Mouse (Mus musculus): ENCODE results near the gene Rab8b. TPM values are rescaled to one million over a fixed set of nuclear protein-coding genes. Genes with fewer than 3 reads are reported as not detected.
"Not testable (repeated sequence)": the region's sequence is repeated elsewhere in the genome, so short reads cannot be mapped to it uniquely, and the experiment has no call there.

Rab8b gene
- polyA plus RNA-seq, 1 experiment from 2014 or later = 38.2 TPM

DNA sequence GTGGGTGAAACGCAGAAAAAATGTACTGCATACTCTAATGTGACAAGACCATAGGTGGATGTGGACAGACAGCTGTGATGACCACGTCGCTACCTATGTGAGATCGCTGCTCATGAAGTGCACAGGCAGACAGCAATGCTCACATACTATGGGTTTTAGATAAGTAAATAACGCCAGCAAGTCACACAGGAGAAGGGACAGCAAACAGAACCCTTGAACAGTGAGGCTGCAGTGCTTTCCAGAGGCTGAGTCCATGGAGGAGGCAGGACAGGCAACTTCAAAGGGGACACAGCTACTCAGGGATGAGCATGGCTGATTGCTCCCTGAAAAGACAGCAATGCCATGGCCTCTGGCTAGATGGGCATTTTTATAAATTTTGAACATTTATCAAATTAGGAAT is 72.7 kb downstream of the Rab8b start:
- H3K4me3 ChIP-seq (replicated peaks; ENCODE audit: low read length) = no peak overlapping the region
- no peaks in the 10 kb centered on the region for H3K4me1 ChIP-seq (replicated peaks; ENCODE audit: control insufficient read depth, insufficient read depth, low read length)
- no peak overlapping the region for H3K9ac ChIP-seq
- H3K9me3 ChIP-seq (ENCODE audit: control insufficient read depth, low read length) = no peaks in the 10 kb centered on the region
- no peaks in the 10 kb centered on the region for H3K27me3 ChIP-seq (ENCODE audit: control insufficient read depth, insufficient read depth, low read length)
- H3K4me2 ChIP-seq (replicated peaks) = no peak overlapping the region
- H3K27ac ChIP-seq = no peak overlapping the region
- DNase-seq (ENCODE audit: low spot score) = no peak
- H3K36me3 ChIP-seq (replicated peaks; ENCODE audit: control insufficient read depth, insufficient read depth) = peaks cover 34% of the 10 kb centered on the region
- ATAC-seq (ENCODE audit: low FRiP score) = no peak
- 97% methylated on average over 5 of the region's 5 CpGs for WGBS

DNA sequence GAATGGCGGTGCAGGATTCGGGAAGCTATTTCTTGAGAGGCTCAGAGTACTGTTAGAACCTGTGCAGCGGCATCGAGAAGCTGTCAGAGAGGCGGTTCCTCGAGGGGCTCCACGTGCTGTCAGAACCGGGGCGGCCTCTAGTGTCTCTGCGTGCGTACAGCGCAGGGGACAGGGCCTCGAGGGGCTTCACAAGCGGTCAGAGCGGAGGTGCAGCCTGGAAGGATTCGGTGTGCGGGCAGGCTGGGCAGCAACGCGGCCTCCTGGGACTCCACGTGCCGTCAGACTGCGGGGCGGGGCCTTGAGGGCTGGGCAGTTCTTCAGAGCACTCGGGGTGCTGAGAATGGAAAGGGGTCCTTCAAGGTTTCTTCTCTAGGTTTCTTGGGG is 84.4 kb downstream of the Rab8b start:
- peaks cover 17% of the 10 kb centered on the region for H3K4me1 ChIP-seq (replicated peaks; ENCODE audit: control insufficient read depth, insufficient read depth, low read length)
- peak overlapping the region; percentile 46 for H3K4me3 ChIP-seq (replicated peaks; ENCODE audit: low read length)
- no peak for DNase-seq (ENCODE audit: low spot score)
- H3K9me3 ChIP-seq (ENCODE audit: control insufficient read depth, low read length) = no peaks in the 10 kb centered on the region
- peak; percentile 81; the same call in 1 of the 2 replicates for ATAC-seq (ENCODE audit: low FRiP score)
- H3K27me3 ChIP-seq (ENCODE audit: control insufficient read depth, insufficient read depth, low read length) = 0 out of 2 replicates have a peak, but pooled peaks cover 5% of the 10 kb centered on the region
- WGBS = 0% methylated on average over 24 of the region's 24 CpGs
- peak overlapping the region; percentile 54 for H3K9ac ChIP-seq
- H3K4me2 ChIP-seq (replicated peaks) = peak overlapping the region; percentile 92
- no peaks in the 10 kb centered on the region; the same call in 1 of the 2 replicates for H3K36me3 ChIP-seq (replicated peaks; ENCODE audit: control insufficient read depth, insufficient read depth)
- no peak overlapping the region; the same call in 1 of the 2 replicates for H3K27ac ChIP-seq

DNA sequence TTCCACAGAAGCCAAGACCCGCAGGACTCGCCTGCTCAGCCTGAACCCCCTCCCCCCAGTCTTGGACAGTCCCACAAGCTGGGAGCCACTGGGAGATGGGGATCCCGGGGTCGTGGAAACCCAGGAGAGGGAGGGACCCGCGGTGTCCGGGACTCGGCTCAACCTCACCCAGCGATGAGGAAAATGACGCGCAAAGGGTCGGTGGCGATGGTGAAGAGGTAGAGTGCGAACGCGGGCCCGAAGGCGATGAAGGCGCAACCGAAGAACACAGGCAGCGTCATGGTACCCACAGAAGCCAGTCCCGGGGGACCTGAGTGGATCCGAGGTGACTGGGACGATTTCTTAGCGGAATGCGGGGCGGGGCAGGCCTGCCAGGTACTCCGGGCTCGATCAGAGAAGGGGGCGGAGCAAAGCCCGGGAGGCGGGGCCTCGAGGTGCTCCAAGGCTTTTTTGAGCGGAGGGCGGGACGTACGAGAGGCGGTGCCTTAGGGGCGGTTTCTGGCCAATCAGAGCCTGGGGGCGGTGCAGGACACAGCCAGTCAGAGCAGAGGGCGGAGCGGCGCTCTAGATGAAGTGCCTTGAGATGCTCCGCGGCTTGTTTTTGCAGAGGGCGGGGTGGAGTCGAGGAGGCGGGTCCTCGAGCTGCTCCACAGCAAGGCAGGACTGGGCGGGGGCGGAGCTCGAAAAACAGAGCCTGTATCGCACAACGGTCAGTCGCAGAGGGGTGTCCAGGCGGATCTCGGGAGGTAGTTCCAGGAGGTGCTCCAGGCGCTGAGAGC is 85.0 kb downstream of the Rab8b start, which contains the start of gene Aph1c:
Gene Aph1c, minus strand, starts transcription at position 409 of the 779 bp plus-strand sequence.
- Histone ChIP-seq H3K27ac (no peak within 1 kb of the TSS; the same call in 1 of the 2 replicates), H3K4me1 (replicated peaks; ENCODE audit: control insufficient read depth, insufficient read depth, low read length) (peaks cover 17% of the 10 kb centered on the region), H3K9me3 (ENCODE audit: control insufficient read depth, low read length) (no peaks in the 10 kb centered on the region), H3K9ac (peak within 1 kb of the TSS; percentile 54), H3K36me3 (replicated peaks; ENCODE audit: control insufficient read depth, insufficient read depth) (no peaks in the 10 kb centered on the region; the same call in 1 of the 2 replicates), H3K4me3 (replicated peaks; ENCODE audit: low read length) (peak within 1 kb of the TSS; percentile 46), H3K4me2 (replicated peaks) (peak within 1 kb of the TSS; percentile 92), H3K27me3 (ENCODE audit: control insufficient read depth, insufficient read depth, low read length) (0 out of 2 replicates have a peak, but pooled peaks cover 5% of the 10 kb centered on the region)
- WGBS = under 1% methylated on average over 58 of the region's 58 CpGs
- ATAC-seq (ENCODE audit: low FRiP score) (peak; percentile 99), DNase-seq (ENCODE audit: low spot score) (peak; percentile 98)

GRCm38 (mm10) chr9:66833851-66834250 is 85.6 kb downstream of the Rab8b start:
- Histone ChIP-seq H3K9ac (peak overlapping the region; percentile 51), H3K36me3 (replicated peaks; ENCODE audit: control insufficient read depth, insufficient read depth) (no peaks in the 10 kb centered on the region), H3K4me2 (replicated peaks) (peak overlapping the region; percentile 92), H3K27me3 (ENCODE audit: control insufficient read depth, insufficient read depth, low read length) (0 out of 2 replicates have a peak, but pooled peaks cover 5% of the 10 kb centered on the region), H3K9me3 (ENCODE audit: control insufficient read depth, low read length) (no peaks in the 10 kb centered on the region), H3K4me3 (replicated peaks; ENCODE audit: low read length) (peak overlapping the region; percentile 46), H3K27ac (no peak overlapping the region), H3K4me1 (replicated peaks; ENCODE audit: control insufficient read depth, insufficient read depth, low read length) (peaks cover 17% of the 10 kb centered on the region)
- WGBS = 21% methylated on average over 7 of the region's 7 CpGs
- DNase-seq (ENCODE audit: low spot score) = no peak
- ATAC-seq (ENCODE audit: low FRiP score) = no peak

DNA sequence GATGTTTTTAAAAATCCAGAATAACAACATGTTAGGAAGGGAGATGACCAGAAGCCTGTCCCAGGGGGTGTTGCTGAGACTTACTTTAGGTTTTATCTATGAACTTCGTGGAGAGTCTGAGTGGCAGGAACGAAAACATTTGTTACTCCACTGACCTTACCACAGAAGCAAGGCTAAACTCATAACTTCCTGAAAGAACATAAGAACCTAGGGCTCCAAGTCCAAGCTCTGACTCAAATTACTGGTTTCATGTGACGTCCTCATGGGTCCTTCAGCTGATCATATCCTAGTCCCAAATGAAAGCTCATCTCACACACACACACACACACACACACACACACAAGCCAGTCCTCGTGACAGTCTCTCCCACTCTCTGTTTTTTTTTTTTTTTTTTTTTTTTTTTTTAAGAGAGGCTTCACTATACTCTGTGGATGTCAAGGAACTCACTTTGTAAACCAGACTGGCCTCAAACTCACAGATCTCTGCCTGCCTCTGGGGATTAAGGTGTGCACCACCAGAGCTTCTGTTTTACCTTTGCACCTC is 87.0 kb downstream of the Rab8b start:
- Histone ChIP-seq H3K4me2 (replicated peaks) (no peak overlapping the region), H3K27ac (no peak overlapping the region), H3K9me3 (ENCODE audit: control insufficient read depth, low read length) (no peaks in the 10 kb centered on the region), H3K4me3 (replicated peaks; ENCODE audit: low read length) (no peak overlapping the region), H3K36me3 (replicated peaks; ENCODE audit: control insufficient read depth, insufficient read depth) (no peaks in the 10 kb centered on the region), H3K27me3 (ENCODE audit: control insufficient read depth, insufficient read depth, low read length) (0 out of 2 replicates have a peak, but pooled peaks cover 5% of the 10 kb centered on the region), H3K4me1 (replicated peaks; ENCODE audit: control insufficient read depth, insufficient read depth, low read length) (peaks cover 17% of the 10 kb centered on the region), H3K9ac (no peak overlapping the region)
- no peak for DNase-seq (ENCODE audit: low spot score)
- WGBS = 72% methylated on average over 4 of the region's 4 CpGs
- no peak for ATAC-seq (ENCODE audit: low FRiP score)

GRCm38 (mm10) chr9:66825990-66826389 is 93.5 kb downstream of the Rab8b start:
- DNase-seq (ENCODE audit: low spot score) (peak; percentile 86), ATAC-seq (ENCODE audit: low FRiP score) (no peak)
- Histone ChIP-seq H3K9ac (no peak overlapping the region), H3K36me3 (replicated peaks; ENCODE audit: control insufficient read depth, insufficient read depth) (no peaks in the 10 kb centered on the region), H3K4me3 (replicated peaks; ENCODE audit: low read length) (no peak overlapping the region), H3K9me3 (ENCODE audit: control insufficient read depth, low read length) (no peaks in the 10 kb centered on the region), H3K4me1 (replicated peaks; ENCODE audit: control insufficient read depth, insufficient read depth, low read length) (no peaks in the 10 kb centered on the region), H3K27me3 (ENCODE audit: control insufficient read depth, insufficient read depth, low read length) (no peaks in the 10 kb centered on the region), H3K27ac (no peak overlapping the region), H3K4me2 (replicated peaks) (no peak overlapping the region)
- 34% methylated on average over 1 of the region's 1 CpGs for WGBS

GRCm38 (mm10) chr9:66822255-66822654 is 97.2 kb downstream of the Rab8b start:
- not testable (repeated sequence) for H3K4me2 ChIP-seq (replicated peaks); H3K27me3 ChIP-seq (ENCODE audit: control insufficient read depth, insufficient read depth, low read length); DNase-seq (ENCODE audit: low spot score); H3K4me1 ChIP-seq (replicated peaks; ENCODE audit: control insufficient read depth, insufficient read depth, low read length); H3K9ac ChIP-seq; H3K27ac ChIP-seq; H3K36me3 ChIP-seq (replicated peaks; ENCODE audit: control insufficient read depth, insufficient read depth); H3K4me3 ChIP-seq (replicated peaks; ENCODE audit: low read length); ATAC-seq (ENCODE audit: low FRiP score); H3K9me3 ChIP-seq (ENCODE audit: control insufficient read depth, low read length)
- WGBS = no CpG with 5 or more reads among the region's 5 CpGs

- no peaks in the 10 kb centered on the region for H3K27me3 ChIP-seq (ENCODE audit: control insufficient read depth, insufficient read depth, low read length)
- no peak for ATAC-seq (ENCODE audit: low FRiP score)
- H3K9ac ChIP-seq = no peak overlapping the region
- H3K4me2 ChIP-seq (replicated peaks) = no peak overlapping the region
- no peaks in the 10 kb centered on the region for H3K36me3 ChIP-seq (replicated peaks; ENCODE audit: control insufficient read depth, insufficient read depth)
- H3K27ac ChIP-seq = no peak overlapping the region
- no peak for DNase-seq (ENCODE audit: low spot score)
- no peak overlapping the region for H3K4me3 ChIP-seq (replicated peaks; ENCODE audit: low read length)
- H3K9me3 ChIP-seq (ENCODE audit: control insufficient read depth, low read length) = no peaks in the 10 kb centered on the region
- H3K4me1 ChIP-seq (replicated peaks; ENCODE audit: control insufficient read depth, insufficient read depth, low read length) = no peaks in the 10 kb centered on the region
- 83% methylated on average over 5 of the region's 5 CpGs for WGBS
Measured at GRCm38 (mm10) chr9:66820996-66821395, 98.5 kb downstream of the Rab8b start.

- ATAC-seq (ENCODE audit: low FRiP score) (no peak), DNase-seq (ENCODE audit: low spot score) (no peak)
- WGBS = 14% methylated on average over 2 of the region's 2 CpGs
- Histone ChIP-seq H3K9ac (no peak overlapping the region), H3K36me3 (replicated peaks; ENCODE audit: control insufficient read depth, insufficient read depth) (no peaks in the 10 kb centered on the region), H3K4me2 (replicated peaks) (no peak overlapping the region), H3K27ac (no peak overlapping the region), H3K27me3 (ENCODE audit: control insufficient read depth, insufficient read depth, low read length) (no peaks in the 10 kb centered on the region), H3K4me1 (replicated peaks; ENCODE audit: control insufficient read depth, insufficient read depth, low read length) (0 out of 2 replicates have a peak, but pooled peaks cover 8% of the 10 kb centered on the region), H3K9me3 (ENCODE audit: control insufficient read depth, low read length) (no peaks in the 10 kb centered on the region), H3K4me3 (replicated peaks; ENCODE audit: low read length) (no peak overlapping the region)
Measured at GRCm38 (mm10) chr9:66813392-66813791, 106.1 kb downstream of the Rab8b start.
